Mouse (Mus musculus) erythroblast, embryonic 14.5 days (primary cell): ENCODE results near the gene Atp6v1e1. TPM values are rescaled to one million over a fixed set of nuclear protein-coding genes. Genes with fewer than 3 reads are reported as not detected.

Experiments used
- H3K27me3 ChIP-seq: 2 replicates; pipeline ENCODE4 v1.6.1; 2012; ENCODE audit warnings: inconsistent platforms; ENCODE audit not compliant: control insufficient read depth
- H3K36me3 ChIP-seq: 2 replicates; pipeline ENCODE4 v1.6.1; 2012; ENCODE audit warnings: mild to moderate bottlenecking, inconsistent platforms; ENCODE audit not compliant: control insufficient read depth
- H3K4me1 ChIP-seq: 2 replicates; pipeline ENCODE4 v1.6.1; 2012; ENCODE audit warnings: inconsistent platforms; ENCODE audit not compliant: control insufficient read depth
- H3K4me3 ChIP-seq: replicated peaks from 2 replicates; pipeline ENCODE3; 2012; ENCODE audit warnings: moderate library complexity, mild to moderate bottlenecking, inconsistent platforms
- H3K9me3 ChIP-seq: 2 replicates; pipeline ENCODE4 v1.6.1; 2012; ENCODE audit warnings: low read length, inconsistent platforms, mixed read lengths; ENCODE audit not compliant: control insufficient read depth
- GATA1 ChIP-seq: IDR thresholded peaks from 2 replicates; pipeline ENCODE4 v1.6.1; 2012; ENCODE audit warnings: low read length, inconsistent platforms, mixed read lengths
- TAL1 ChIP-seq: IDR thresholded peaks from 3 replicates; pipeline ENCODE4 v1.6.1; 2012; ENCODE audit warnings: low read length, inconsistent platforms, mixed read lengths
- polyA plus RNA-seq: library from polyadenylated mRNA; stranded (reverse); fragments of >175 nt; gene quantifications from 2 replicates; pipeline ENCODE4 v1.2.3, GENCODE M21; 2012

Gene Atp6v1e1
- polyA plus RNA-seq, 1 experiment = 19.0 TPM

DNA sequence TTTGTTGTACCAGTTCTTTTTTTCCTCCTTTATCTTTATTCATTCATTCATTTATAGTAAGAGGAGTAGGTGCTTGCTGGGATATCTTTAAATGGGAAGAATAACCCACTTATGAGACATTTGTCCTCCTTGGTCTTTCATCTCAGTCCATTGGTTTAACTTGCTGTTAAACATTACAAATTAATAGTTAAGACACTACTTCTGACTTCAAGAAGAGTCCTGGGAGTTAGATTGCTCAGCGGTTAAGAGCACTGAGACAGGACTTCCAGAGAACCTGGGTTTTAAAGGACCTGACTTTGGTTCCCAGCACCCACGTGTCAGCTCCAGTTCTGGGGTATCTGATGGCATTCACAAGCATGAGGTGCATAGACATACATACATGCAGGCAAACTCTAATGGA is 76.2 kb downstream of the Atp6v1e1 start:
- peaks cover 93% of the 10 kb centered on the region for H3K36me3 ChIP-seq
- H3K4me1 ChIP-seq = no peaks in the 10 kb centered on the region
- no peaks in the 10 kb centered on the region for H3K27me3 ChIP-seq
- no peaks in the 10 kb centered on the region for H3K9me3 ChIP-seq
- TF ChIP-seq GATA1 = no peak
- TF ChIP-seq TAL1 = no peak
- H3K4me3 ChIP-seq = no peak overlapping the region

Other genes starting within 250 kb of the Atp6v1e1 start
- gene Cecr2, start 156.4 kb downstream of the Atp6v1e1 start, polyA plus RNA-seq = 1.5 and 1.9 TPM in 2 replicates
- 0.10 and 0.15 TPM in 2 replicates for gene Slc25a18, start 49.2 kb downstream of the Atp6v1e1 start, polyA plus RNA-seq
- 15.0 and 17.5 TPM in 2 replicates for gene Bcl2l13, start 13.4 kb upstream of the Atp6v1e1 start, polyA plus RNA-seq
- 0.10 and 0.25 TPM in 2 replicates for gene Bid, start 94.1 kb upstream of the Atp6v1e1 start, polyA plus RNA-seq